Mouse (Mus musculus): Measurements from ENCODE around the gene Tead4. TPM values are rescaled to one million over a fixed set of nuclear protein-coding genes. Genes with fewer than 3 reads are reported as not detected.

Tead4 gene
- total RNA-seq, 2 experiments from 2014 or later = 3.3 to 4.1 TPM

- DNase-seq (ENCODE audit: low spot score in 2 of 2) = no peak
These were observed 121.0 kb downstream of the Tead4 start for GRCm38 (mm10) chr6:128179651-128180050.

- no peak for DNase-seq (ENCODE audit: low spot score in 2 of 2)
These were observed 121.4 kb downstream of the Tead4 start for GRCm38 (mm10) chr6:128179247-128179646.

- DNase-seq (ENCODE audit: low spot score in 2 of 2) = no peak
These were observed 121.9 kb downstream of the Tead4 start for GRCm38 (mm10) chr6:128178681-128179080.

Other genes with a start within 250 kb of the Tead4 start
- gene Tspan9, start 157.2 kb downstream of the Tead4 start, total RNA-seq (2021) = 10 to 100 TPM; 80.4 to 83.3 TPM
- 10 to 100 TPM; 39.8 to 41.9 TPM for gene Tulp3, start 55.0 kb upstream of the Tead4 start, total RNA-seq (2021)
- 10 to 100 TPM; 35.0 to 36.9 TPM for gene Rhno1, start 62.1 kb upstream of the Tead4 start, total RNA-seq (2021)
- gene Foxm1, start 62.1 kb upstream of the Tead4 start, total RNA-seq (2021) = 10 to 100 TPM; 28.7 to 32.9 TPM
- not detected for gene Tex52, start 74.6 kb upstream of the Tead4 start, total RNA-seq (2021)
- not detected for gene Gm44596, start 74.7 kb upstream of the Tead4 start, total RNA-seq (2021)
- 1 to 10 TPM; 4.1 to 6.2 TPM for gene Nrip2, start 98.5 kb upstream of the Tead4 start, total RNA-seq (2021)
- 10 to 100 TPM; 30.8 to 43.9 TPM for gene Itfg2, start 124.1 kb upstream of the Tead4 start, total RNA-seq (2021)
- gene Fkbp4, start 137.9 kb upstream of the Tead4 start, total RNA-seq (2021) = 100 to 1,000 TPM; 190 to 194 TPM
- 100 to 1,000 TPM in 1 of 2 experiments, 10 to 100 TPM in 1; 15.0 to 306 TPM for gene Pzp, start 225.9 kb upstream of the Tead4 start, total RNA-seq (2021)

Measured in adrenal gland, postnatal 4 days (tissue).